Mouse (Mus musculus): ENCODE results near the gene Slc8b1. TPM values are rescaled to one million over a fixed set of nuclear protein-coding genes. Genes with fewer than 3 reads are reported as not detected.
"Not testable (repeated sequence)": the region's sequence is repeated elsewhere in the genome, so short reads cannot be mapped to it uniquely, and the experiment has no call there.

Slc8b1 gene
- polyA plus RNA-seq, 1 experiment from 2014 or later: 1.6 TPM

DNA sequence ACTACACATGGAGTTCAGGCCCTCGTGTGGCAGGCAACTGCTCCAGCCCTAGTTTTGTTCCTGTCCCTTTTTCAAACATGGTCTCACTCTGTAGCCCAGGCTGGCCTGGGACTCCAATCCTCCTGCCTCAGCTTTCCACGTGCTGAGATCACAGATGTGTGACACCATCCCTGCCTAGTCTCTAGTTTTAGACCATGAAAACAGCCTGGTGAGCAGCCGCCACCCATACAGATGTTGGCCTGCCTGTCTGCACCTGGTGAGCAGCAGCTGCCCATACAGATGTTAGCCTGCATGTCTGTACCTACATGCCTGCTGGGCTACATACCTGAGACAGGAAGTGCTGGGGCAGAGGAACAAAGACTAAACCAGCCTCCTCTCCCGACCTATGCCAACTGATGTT is 11.8 kb upstream of the Slc8b1 start:
- peaks cover 8% of the 10 kb centered on the region; the same call in 1 of the 2 replicates for H3K4me1 ChIP-seq (ENCODE audit: control insufficient read depth, insufficient read depth, low read length)
- no peaks in the 10 kb centered on the region for H3K27me3 ChIP-seq (ENCODE audit: control insufficient read depth, insufficient read depth, low read length)
- WGBS: 81% methylated on average over 4 of the region's 4 CpGs
- no peak overlapping the region for H3K4me2 ChIP-seq (ENCODE audit: low read depth, severe bottlenecking)
- DNase-seq (ENCODE audit: low spot score) (no peak), ATAC-seq (ENCODE audit: insufficient number of reproducible peaks, low FRiP score, low TSS enrichment, low read depth) (no peak)
- H3K9me3 ChIP-seq (ENCODE audit: control insufficient read depth, low read length): no peaks in the 10 kb centered on the region
- H3K9ac ChIP-seq (ENCODE audit: low read length): no peak overlapping the region
- H3K36me3 ChIP-seq (ENCODE audit: control insufficient read depth, insufficient read depth, low read length): peaks cover 5% of the 10 kb centered on the region
- no peak overlapping the region for H3K4me3 ChIP-seq (ENCODE audit: low read depth, low read length)
- no peak overlapping the region for H3K27ac ChIP-seq (replicated peaks; ENCODE audit: low read depth, low read length)

DNA sequence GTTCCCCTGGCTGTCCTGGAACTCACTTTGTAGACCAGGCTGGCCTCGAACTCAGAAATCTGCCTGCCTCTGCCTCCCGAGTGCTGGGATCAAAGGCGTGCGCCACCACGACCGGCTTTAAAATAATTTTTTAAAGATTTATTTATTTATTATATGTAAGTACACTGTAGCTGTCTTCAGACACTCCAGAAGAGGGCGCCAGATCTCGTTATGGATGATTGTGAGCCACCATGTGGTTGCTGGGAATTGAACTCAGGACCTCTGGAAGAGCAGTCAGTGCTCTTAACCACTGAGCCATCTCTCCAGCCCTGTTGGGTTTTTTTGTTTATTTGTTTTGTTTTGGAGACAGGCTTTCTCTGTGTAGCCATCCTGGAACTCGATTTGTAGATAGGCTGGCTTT is 10.4 kb upstream of the Slc8b1 start:
- not testable (repeated sequence) for H3K4me3 ChIP-seq (ENCODE audit: low read depth, low read length); DNase-seq (ENCODE audit: low spot score); H3K9me3 ChIP-seq (ENCODE audit: control insufficient read depth, low read length); H3K9ac ChIP-seq (ENCODE audit: low read length); ATAC-seq (ENCODE audit: insufficient number of reproducible peaks, low FRiP score, low TSS enrichment, low read depth); H3K4me2 ChIP-seq (ENCODE audit: low read depth, severe bottlenecking); H3K27me3 ChIP-seq (ENCODE audit: control insufficient read depth, insufficient read depth, low read length); H3K36me3 ChIP-seq (ENCODE audit: control insufficient read depth, insufficient read depth, low read length); H3K4me1 ChIP-seq (ENCODE audit: control insufficient read depth, insufficient read depth, low read length); H3K27ac ChIP-seq (replicated peaks; ENCODE audit: low read depth, low read length)
- WGBS: 86% methylated on average over 9 of the region's 9 CpGs

DNA sequence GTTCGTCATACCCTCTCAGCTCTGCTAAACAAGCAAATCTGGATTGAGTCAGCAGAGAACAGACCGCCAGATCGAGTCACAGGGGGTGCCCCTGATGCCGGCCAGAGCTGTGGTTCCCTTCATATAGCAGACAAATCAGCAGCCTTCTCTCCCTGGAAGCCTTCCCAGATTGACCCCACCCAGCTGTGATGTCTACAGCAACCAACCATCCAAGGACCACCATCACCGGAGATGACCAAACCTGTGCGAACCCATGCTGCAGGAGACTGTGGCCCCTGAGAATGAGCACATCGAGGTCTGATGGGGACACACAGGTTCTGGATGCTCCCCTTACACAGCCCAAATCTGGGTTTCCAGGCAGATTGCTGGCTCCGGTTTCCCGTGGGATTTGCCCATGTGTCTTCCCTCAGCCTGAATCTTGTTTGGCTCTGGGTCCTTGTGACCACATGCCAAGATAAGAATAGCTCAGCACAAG is 8.8 kb upstream of the Slc8b1 start:
- Histone ChIP-seq H3K4me2 (ENCODE audit: low read depth, severe bottlenecking) (peak overlapping the region; percentile 84), H3K27me3 (ENCODE audit: control insufficient read depth, insufficient read depth, low read length) (no peaks in the 10 kb centered on the region), H3K36me3 (ENCODE audit: control insufficient read depth, insufficient read depth, low read length) (peaks cover 5% of the 10 kb centered on the region; the same call in 1 of the 2 replicates), H3K9ac (ENCODE audit: low read length) (no peak overlapping the region), H3K9me3 (ENCODE audit: control insufficient read depth, low read length) (no peaks in the 10 kb centered on the region), H3K27ac (replicated peaks; ENCODE audit: low read depth, low read length) (no peak overlapping the region), H3K4me3 (ENCODE audit: low read depth, low read length) (peak overlapping the region; percentile 10; the same call in 1 of the 2 replicates), H3K4me1 (ENCODE audit: control insufficient read depth, insufficient read depth, low read length) (peaks cover 8% of the 10 kb centered on the region; the same call in 1 of the 2 replicates)
- WGBS: 58% methylated on average over 9 of the region's 9 CpGs
- no peak for ATAC-seq (ENCODE audit: insufficient number of reproducible peaks, low FRiP score, low TSS enrichment, low read depth)
- DNase-seq (ENCODE audit: low spot score): no peak

DNA sequence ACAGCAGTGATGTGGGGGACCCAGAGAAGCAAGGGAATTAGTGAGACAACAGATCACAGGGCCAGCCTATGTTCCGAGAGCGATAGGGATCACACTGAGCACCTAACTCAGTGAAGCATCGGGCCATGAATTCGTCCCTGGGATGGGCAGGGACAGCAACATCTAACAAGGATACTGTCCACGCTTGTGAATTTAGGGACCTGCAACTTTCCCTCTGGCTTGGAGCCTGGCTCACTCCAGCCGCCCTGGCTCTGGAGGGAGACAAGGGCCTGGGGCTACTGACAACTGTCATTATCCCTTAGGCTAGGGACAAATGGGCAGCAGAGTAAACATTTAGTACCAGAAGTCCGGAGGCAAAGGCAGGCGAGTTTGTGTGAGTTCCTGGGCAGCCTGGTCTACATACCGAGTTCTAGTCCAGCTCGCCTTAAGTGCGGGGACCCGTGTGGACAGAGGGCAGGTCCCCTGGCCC is 8.3 kb upstream of the Slc8b1 start:
- H3K9ac ChIP-seq (ENCODE audit: low read length): peak overlapping the region; percentile 80
- DNase-seq (ENCODE audit: low spot score): no peak
- peaks cover 8% of the 10 kb centered on the region; the same call in 1 of the 2 replicates for H3K4me1 ChIP-seq (ENCODE audit: control insufficient read depth, insufficient read depth, low read length)
- no peak for ATAC-seq (ENCODE audit: insufficient number of reproducible peaks, low FRiP score, low TSS enrichment, low read depth)
- H3K4me2 ChIP-seq (ENCODE audit: low read depth, severe bottlenecking): peak overlapping the region; percentile 84
- peak overlapping the region; percentile 84 for H3K4me3 ChIP-seq (ENCODE audit: low read depth, low read length)
- H3K27ac ChIP-seq (replicated peaks; ENCODE audit: low read depth, low read length): no peak overlapping the region
- no peaks in the 10 kb centered on the region for H3K9me3 ChIP-seq (ENCODE audit: control insufficient read depth, low read length)
- no peaks in the 10 kb centered on the region for H3K27me3 ChIP-seq (ENCODE audit: control insufficient read depth, insufficient read depth, low read length)
- H3K36me3 ChIP-seq (ENCODE audit: control insufficient read depth, insufficient read depth, low read length): peaks cover 5% of the 10 kb centered on the region; the same call in 1 of the 2 replicates
- WGBS: 11% methylated on average over 12 of the region's 12 CpGs

DNA sequence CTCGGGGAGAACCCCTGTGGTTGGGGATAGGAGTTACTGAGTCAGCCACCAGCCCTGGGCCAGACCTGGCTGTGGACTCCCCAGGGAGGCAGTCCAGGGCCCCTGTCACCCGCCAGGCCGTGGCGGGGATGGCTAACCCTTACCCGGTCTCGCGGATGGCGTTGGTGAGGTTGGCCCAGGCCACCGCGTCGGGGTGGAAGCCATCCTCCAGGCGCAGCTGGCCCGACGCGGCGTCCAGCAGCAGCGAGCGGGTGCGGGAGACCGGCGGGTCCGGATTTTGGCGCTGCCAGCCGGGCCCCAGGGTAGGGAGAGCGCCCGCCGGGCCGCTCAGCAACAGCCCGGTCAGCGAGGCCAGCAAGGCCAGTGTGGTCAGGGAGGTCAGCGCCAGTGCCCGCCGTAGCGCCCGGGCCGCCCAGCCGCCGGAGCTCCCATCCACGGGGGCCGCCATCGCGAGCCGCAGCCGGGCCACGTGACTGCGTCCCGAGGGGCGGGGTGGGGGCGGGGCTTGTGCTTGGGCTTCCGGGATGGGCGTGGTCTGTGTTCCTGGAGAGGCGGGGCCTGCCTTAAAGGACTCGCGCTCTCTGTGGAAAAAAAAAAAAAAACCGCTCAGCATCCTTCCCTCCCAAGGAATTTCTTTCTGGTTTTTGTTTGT is 7.7 kb upstream of the Slc8b1 start, which contains the start of gene Plbd2:
TSS of gene Plbd2 (minus strand) at position 482 of the 652 bp plus-strand sequence.
- ATAC-seq (ENCODE audit: insufficient number of reproducible peaks, low FRiP score, low TSS enrichment, low read depth) (peak; percentile 63; the same call in 1 of the 2 replicates), DNase-seq (ENCODE audit: low spot score) (peak; percentile 96)
- Histone ChIP-seq H3K4me3 (ENCODE audit: low read depth, low read length) (peak within 1 kb of the TSS; percentile 84), H3K27me3 (ENCODE audit: control insufficient read depth, insufficient read depth, low read length) (no peaks in the 10 kb centered on the region), H3K36me3 (ENCODE audit: control insufficient read depth, insufficient read depth, low read length) (peaks cover 4% of the 10 kb centered on the region; the same call in 1 of the 2 replicates), H3K9ac (ENCODE audit: low read length) (peak within 1 kb of the TSS; percentile 80), H3K4me1 (ENCODE audit: control insufficient read depth, insufficient read depth, low read length) (peaks cover 8% of the 10 kb centered on the region; the same call in 1 of the 2 replicates), H3K4me2 (ENCODE audit: low read depth, severe bottlenecking) (peak within 1 kb of the TSS; percentile 84), H3K27ac (replicated peaks; ENCODE audit: low read depth, low read length) (no peak within 1 kb of the TSS), H3K9me3 (ENCODE audit: control insufficient read depth, low read length) (no peaks in the 10 kb centered on the region)
- under 1% methylated on average over 55 of the region's 55 CpGs for WGBS

DNA sequence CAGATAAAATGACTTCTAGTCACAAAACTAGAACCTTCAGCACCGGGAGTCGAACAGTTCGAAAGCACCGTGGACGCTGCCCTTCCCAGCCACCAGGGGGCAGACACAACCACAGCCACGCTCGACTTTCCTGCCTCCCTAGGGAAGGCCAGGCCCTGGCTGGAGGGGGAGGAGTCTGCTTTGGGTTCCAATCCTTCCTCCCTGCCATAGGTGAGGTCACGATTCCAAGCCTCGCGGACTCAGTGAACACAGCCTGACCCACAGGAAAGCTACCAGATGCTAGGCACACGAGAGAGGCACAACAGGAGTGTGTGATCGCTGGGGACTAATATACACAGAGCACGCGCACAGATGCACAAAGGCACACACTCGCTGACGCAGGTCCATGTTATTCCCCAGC is 5.6 kb upstream of the Slc8b1 start:
- DNase-seq (ENCODE audit: low spot score) (peak; percentile 83), ATAC-seq (ENCODE audit: insufficient number of reproducible peaks, low FRiP score, low TSS enrichment, low read depth) (peak; percentile 18; the same call in 1 of the 2 replicates)
- H3K9ac ChIP-seq (ENCODE audit: low read length): no peak overlapping the region; the same call in 1 of the 2 replicates
- H3K4me1 ChIP-seq (ENCODE audit: control insufficient read depth, insufficient read depth, low read length): peaks cover 9% of the 10 kb centered on the region; the same call in 1 of the 2 replicates
- H3K27me3 ChIP-seq (ENCODE audit: control insufficient read depth, insufficient read depth, low read length): no peaks in the 10 kb centered on the region
- no peaks in the 10 kb centered on the region for H3K9me3 ChIP-seq (ENCODE audit: control insufficient read depth, low read length)
- no peak overlapping the region for H3K4me3 ChIP-seq (ENCODE audit: low read depth, low read length)
- WGBS: 22% methylated on average over 16 of the region's 16 CpGs
- no peak overlapping the region for H3K4me2 ChIP-seq (ENCODE audit: low read depth, severe bottlenecking)
- no peaks in the 10 kb centered on the region for H3K36me3 ChIP-seq (ENCODE audit: control insufficient read depth, insufficient read depth, low read length)
- H3K27ac ChIP-seq (replicated peaks; ENCODE audit: low read depth, low read length): no peak overlapping the region

DNA sequence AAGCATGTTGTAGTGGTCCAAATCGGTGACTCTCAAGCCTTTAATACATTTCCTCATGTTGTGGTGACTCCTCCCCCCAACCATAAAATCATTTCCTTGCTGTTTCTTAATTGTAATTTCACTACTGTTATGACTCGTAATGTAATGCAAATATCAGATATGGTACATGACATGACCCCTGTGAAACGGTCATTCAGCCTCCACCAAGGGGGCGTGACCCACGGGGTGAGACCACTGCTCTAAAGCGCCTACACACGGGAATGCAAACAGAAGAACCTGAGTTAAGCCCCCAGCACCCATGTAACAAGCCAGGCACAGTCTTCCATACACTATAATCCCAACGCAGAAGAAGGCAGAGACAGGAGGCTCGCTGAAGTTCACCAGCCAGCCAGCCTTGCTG is 5.2 kb upstream of the Slc8b1 start:
- no peak overlapping the region for H3K4me2 ChIP-seq (ENCODE audit: low read depth, severe bottlenecking)

DNA sequence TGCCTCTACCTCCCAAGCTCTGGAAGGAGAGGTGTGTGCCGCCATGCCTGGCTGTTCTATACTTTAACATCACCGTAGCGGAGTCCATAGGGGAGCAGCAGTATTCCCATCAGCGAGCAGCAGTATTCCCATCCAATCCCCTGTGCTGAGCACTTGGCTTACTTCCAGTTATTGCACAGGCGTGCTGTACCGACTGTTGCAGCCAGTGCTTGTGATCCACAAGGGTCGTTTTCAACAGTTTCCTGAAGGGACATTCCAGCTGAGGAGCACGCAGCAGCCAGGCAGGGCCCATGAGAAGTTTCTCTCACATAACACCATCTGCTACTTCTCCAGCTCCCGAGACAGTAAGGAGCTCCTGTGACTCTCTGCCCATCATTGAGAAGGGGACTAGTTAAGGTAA is 4.5 kb upstream of the Slc8b1 start:
- WGBS: 65% methylated on average over 9 of the region's 9 CpGs
- H3K4me2 ChIP-seq (ENCODE audit: low read depth, severe bottlenecking): no peak overlapping the region
- H3K4me3 ChIP-seq (ENCODE audit: low read depth, low read length): no peak overlapping the region
- no peak overlapping the region for H3K9ac ChIP-seq (ENCODE audit: low read length)
- H3K27me3 ChIP-seq (ENCODE audit: control insufficient read depth, insufficient read depth, low read length): no peaks in the 10 kb centered on the region
- H3K9me3 ChIP-seq (ENCODE audit: control insufficient read depth, low read length): no peaks in the 10 kb centered on the region
- H3K27ac ChIP-seq (replicated peaks; ENCODE audit: low read depth, low read length): no peak overlapping the region
- DNase-seq (ENCODE audit: low spot score) (no peak), ATAC-seq (ENCODE audit: insufficient number of reproducible peaks, low FRiP score, low TSS enrichment, low read depth) (no peak)
- H3K4me1 ChIP-seq (ENCODE audit: control insufficient read depth, insufficient read depth, low read length): peaks cover 13% of the 10 kb centered on the region; the same call in 1 of the 2 replicates
- H3K36me3 ChIP-seq (ENCODE audit: control insufficient read depth, insufficient read depth, low read length): no peaks in the 10 kb centered on the region

More for the DNA sequence above, 5.2 kb upstream of the Slc8b1 start:
- 66% methylated on average over 9 of the region's 9 CpGs for WGBS
- Histone ChIP-seq H3K4me1 (ENCODE audit: control insufficient read depth, insufficient read depth, low read length) (peaks cover 12% of the 10 kb centered on the region; the same call in 1 of the 2 replicates), H3K9ac (ENCODE audit: low read length) (no peak overlapping the region), H3K9me3 (ENCODE audit: control insufficient read depth, low read length) (no peaks in the 10 kb centered on the region), H3K4me3 (ENCODE audit: low read depth, low read length) (no peak overlapping the region), H3K36me3 (ENCODE audit: control insufficient read depth, insufficient read depth, low read length) (no peaks in the 10 kb centered on the region), H3K27me3 (ENCODE audit: control insufficient read depth, insufficient read depth, low read length) (no peaks in the 10 kb centered on the region), H3K27ac (replicated peaks; ENCODE audit: low read depth, low read length) (no peak overlapping the region)
- DNase-seq (ENCODE audit: low spot score) (no peak), ATAC-seq (ENCODE audit: insufficient number of reproducible peaks, low FRiP score, low TSS enrichment, low read depth) (no peak)
